Mouse (Mus musculus): Measurements from ENCODE around the gene Igfn1.

- TF ChIP-seq TAL1 (IDR thresholded peaks at IDR 0.05; ENCODE audit: low read length) (no peak), GATA1 (IDR thresholded peaks at IDR 0.05; ENCODE audit: low read length) (no peak)
These were observed 81.7 kb downstream of the Igfn1 start for GRCm38 (mm10) chr1:135924377-135924994.

Data from erythroblast, embryonic 14.5 days (primary cell).